Mouse (Mus musculus) midbrain, embryonic 14.5 days (tissue): Measurements from ENCODE around the gene Gm21964. TPM values are rescaled to one million over a fixed set of nuclear protein-coding genes. Genes with fewer than 3 reads are reported as not detected.

Experiments
- ATAC-seq: fragments of 200-750 bp; cut with Nextera tagmentation; 2 replicates; pipeline ENCODE4 v1.8.0; 2017; ENCODE audit warnings: moderate number of reproducible peaks, moderate library complexity; ENCODE audit not compliant: low FRiP score, low TSS enrichment
- DNase-seq: peaks from one replicate; pipeline ENCODE4 v3.0.0-alpha.2; 2015
- H3K27ac ChIP-seq: fragments of 300-500 bp; sonication (generic); replicated peaks from 2 replicates; pipeline ENCODE4 v1.5.1; 2014; ENCODE audit warnings: mild to moderate bottlenecking, low read depth, low read length, moderate library complexity
- H3K27me3 ChIP-seq: fragments of 300-500 bp; sonication (generic); 2 replicates; pipeline ENCODE4 v1.6.1; 2014; ENCODE audit warnings: low read length, control low read depth, mixed read lengths; ENCODE audit not compliant: control insufficient read depth, insufficient read depth
- H3K36me3 ChIP-seq: fragments of 300-500 bp; sonication (generic); 2 replicates; pipeline ENCODE4 v1.6.1; 2014; ENCODE audit warnings: low read length, control low read depth; ENCODE audit not compliant: control insufficient read depth, insufficient read depth
- H3K4me1 ChIP-seq: fragments of 300-500 bp; sonication (generic); 2 replicates; pipeline ENCODE4 v1.6.1; 2014; ENCODE audit warnings: mild to moderate bottlenecking, antibody characterized with exemption, low read length, control low read depth; ENCODE audit not compliant: control insufficient read depth, insufficient read depth
- H3K4me2 ChIP-seq: fragments of 300-500 bp; sonication (generic); 2 replicates; pipeline ENCODE4 v1.6.1; 2014; ENCODE audit warnings: mild to moderate bottlenecking, low read length, moderate library complexity
- H3K4me3 ChIP-seq: fragments of 300-500 bp; sonication (generic); replicated peaks from 2 replicates; pipeline ENCODE4 v1.5.1; 2014; ENCODE audit warnings: low read depth, low read length
- H3K9ac ChIP-seq: fragments of 300-500 bp; sonication (generic); replicated peaks from 2 replicates; pipeline ENCODE4 v1.6.1; 2014; ENCODE audit warnings: mild to moderate bottlenecking, low read length, moderate library complexity
- H3K9me3 ChIP-seq: fragments of 300-500 bp; sonication (generic); 2 replicates; pipeline ENCODE4 v1.6.1; 2016; ENCODE audit warnings: low read length, control low read depth, mixed read lengths; ENCODE audit not compliant: control insufficient read depth
- WGBS: fragments of 180-500 bp; shearing (Covaris S2); extraction: QIAGEN DNeasy Blood & Tissue Kit; methylation state at CpG from one replicate; pipeline ENCODE4 v1.1.7; 2014; 5-methylcytosine and 5-hydroxymethylcytosine counted together
- polyA plus RNA-seq: library from polyadenylated mRNA; unstranded; fragments of >200 nt; fragmentation: Nextera tagmentation; extraction: Ambion mirVana; gene quantifications from 2 replicates; pipeline ENCODE4 v1.2.1, GENCODE M21; 2014

Gm21964 gene
- not detected in 2 replicates for polyA plus RNA-seq

DNA sequence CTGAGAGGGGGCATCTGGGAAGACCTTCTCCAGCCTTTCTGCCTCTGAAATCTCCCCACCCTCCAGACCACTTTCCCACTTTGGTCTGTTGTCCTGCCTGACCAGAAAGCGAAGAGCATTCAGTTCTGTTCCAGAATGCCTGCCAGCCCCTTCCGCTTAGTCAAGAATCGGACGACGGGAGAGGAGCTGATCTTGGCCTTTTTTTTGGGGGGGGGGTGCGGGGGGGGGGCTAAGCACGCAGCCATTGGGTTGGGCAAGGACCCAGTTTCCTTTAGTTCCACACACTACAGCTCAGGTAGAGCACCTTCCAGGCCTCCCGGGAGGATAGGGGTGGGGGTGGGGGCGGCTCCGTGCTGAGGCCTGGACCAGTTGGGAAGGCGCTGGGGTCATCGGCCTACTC, at the start of gene Gm21964:
Gm21964 (plus strand) TSS at position 301 of the 400 bp plus-strand sequence.
- Histone ChIP-seq H3K9me3 (no peaks in the 10 kb centered on the region), H3K4me1 (no peaks in the 10 kb centered on the region), H3K36me3 (no peaks in the 10 kb centered on the region), H3K4me3 (no peak within 1 kb of the TSS), H3K27me3 (no peaks in the 10 kb centered on the region), H3K27ac (no peak within 1 kb of the TSS), H3K9ac (no peak within 1 kb of the TSS), H3K4me2 (no peak within 1 kb of the TSS)
- DNase-seq (no peak), ATAC-seq (no peak)
- 83% methylated on average over 12 of the region's 12 CpGs for whole genome bisulfite sequencing

DNA sequence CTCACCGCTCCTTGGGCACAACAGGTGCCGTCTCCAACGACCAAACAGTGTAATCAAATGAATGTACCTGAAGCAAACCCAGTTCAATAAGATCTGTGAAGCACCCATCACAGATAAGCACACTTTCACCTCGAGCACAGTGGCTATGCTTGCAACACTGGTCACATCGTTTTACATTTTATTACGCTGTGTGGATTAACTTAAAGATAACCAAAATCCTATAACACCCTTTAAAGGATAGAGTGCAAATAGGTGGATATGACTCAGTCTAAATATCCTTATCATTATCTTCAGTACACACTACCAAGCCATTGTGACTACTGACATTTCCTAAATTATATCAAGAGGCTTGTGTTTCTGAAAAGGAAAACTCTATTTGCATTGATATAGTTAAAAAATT, 49.8 kb upstream of the Gm21964 start:
- Histone ChIP-seq H3K36me3 (no peaks in the 10 kb centered on the region), H3K4me2 (no peak overlapping the region), H3K27ac (no peak overlapping the region), H3K9me3 (no peaks in the 10 kb centered on the region), H3K27me3 (no peaks in the 10 kb centered on the region), H3K9ac (no peak overlapping the region), H3K4me3 (no peak overlapping the region), H3K4me1 (no peaks in the 10 kb centered on the region)
- DNase-seq (no peak), ATAC-seq (no peak)
- 77% methylated on average over 6 of the region's 6 CpGs for WGBS

DNA sequence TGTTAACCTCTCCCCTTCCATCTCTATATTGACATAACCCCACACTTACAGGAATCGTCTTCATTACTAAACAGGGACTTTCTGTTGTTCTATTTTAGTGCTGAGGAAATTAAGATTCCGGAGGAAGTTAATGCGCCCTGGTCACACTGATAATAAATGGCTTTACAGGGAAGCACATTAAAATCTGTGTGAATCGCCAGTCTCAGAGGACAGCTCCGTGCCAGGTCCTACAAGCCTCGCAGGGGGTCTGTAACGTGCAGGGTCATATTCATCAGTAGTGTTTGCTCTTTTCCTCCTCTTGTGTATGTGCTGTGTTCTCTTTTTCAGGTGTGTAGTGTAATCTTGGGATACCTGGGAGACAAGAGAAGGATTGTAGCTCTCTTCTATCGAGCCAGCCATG, 42.8 kb upstream of the Gm21964 start:
- Histone ChIP-seq H3K27me3 (no peaks in the 10 kb centered on the region), H3K4me2 (no peak overlapping the region), H3K9me3 (no peaks in the 10 kb centered on the region), H3K4me1 (no peaks in the 10 kb centered on the region), H3K27ac (no peak overlapping the region), H3K9ac (no peak overlapping the region), H3K4me3 (no peak overlapping the region), H3K36me3 (no peaks in the 10 kb centered on the region)
- DNase-seq = no peak
- 75% methylated on average over 8 of the region's 8 CpGs for WGBS
- no peak for ATAC-seq

DNA sequence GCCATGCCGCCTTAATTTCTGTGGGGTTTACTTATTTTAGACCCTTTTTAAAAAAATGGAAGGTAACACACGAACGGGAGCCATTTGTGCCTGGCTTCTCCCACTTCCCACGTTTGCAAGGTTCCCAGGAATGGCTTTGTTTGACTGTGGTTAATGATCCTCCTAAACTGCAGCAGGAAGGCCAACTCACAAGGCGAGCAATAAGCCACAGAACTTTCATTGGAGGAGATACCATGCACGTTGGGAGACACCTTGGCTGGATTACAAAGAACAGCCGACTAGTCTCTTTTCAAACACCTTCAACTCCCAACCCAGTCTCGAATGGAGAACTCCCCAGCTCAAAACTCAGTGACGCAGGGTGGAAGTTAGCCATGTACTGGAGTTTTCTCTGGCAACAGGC, 36.8 kb upstream of the Gm21964 start:
- ATAC-seq = no peak
- Histone ChIP-seq H3K9ac (no peak overlapping the region), H3K36me3 (no peaks in the 10 kb centered on the region), H3K4me1 (no peaks in the 10 kb centered on the region), H3K4me2 (no peak overlapping the region), H3K27ac (no peak overlapping the region), H3K27me3 (no peaks in the 10 kb centered on the region), H3K4me3 (no peak overlapping the region), H3K9me3 (no peaks in the 10 kb centered on the region)
- WGBS = 83% methylated on average over 9 of the region's 9 CpGs
- DNase-seq = no peak

DNA sequence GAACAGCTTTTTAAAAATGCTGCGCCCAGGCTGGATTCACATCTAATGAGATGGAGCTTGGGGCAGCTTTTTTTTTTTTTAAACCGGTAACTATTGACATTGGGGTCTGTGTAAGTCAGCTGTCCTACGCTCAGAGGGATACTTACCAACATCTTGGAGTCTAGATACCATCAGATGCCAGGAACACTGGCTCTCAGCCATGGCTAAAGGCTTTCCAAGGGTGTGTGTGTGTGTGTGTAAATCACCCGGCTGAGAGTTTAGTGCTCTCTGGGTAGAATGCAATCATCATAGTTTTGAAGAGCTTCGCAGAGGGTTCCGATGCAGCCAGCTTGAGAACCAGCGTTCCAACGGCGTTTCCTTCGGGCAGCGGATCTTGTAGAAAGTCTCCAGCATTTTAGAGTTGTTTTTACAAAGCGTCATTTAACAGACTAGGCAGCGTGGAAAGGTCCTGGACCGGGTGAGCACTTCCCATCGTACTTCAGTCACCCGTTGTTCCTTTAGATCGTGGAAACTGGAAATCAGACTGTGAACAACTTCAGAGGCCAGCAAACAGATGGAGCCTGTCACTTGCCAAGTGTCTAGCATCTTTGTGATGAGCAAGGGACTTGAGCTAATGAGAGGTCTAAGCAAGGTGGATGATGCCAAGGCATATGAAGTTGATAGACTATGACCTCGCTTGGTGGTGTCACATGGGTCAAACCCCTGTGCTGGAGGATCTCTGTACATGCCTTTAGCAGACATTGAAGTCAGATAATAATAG, 36.2 kb upstream of the Gm21964 start:
- ATAC-seq = no peak
- H3K4me3 ChIP-seq = no peak overlapping the region
- no peaks in the 10 kb centered on the region for H3K9me3 ChIP-seq
- DNase-seq = no peak
- H3K4me2 ChIP-seq = no peak overlapping the region
- no peaks in the 10 kb centered on the region for H3K36me3 ChIP-seq
- H3K9ac ChIP-seq = no peak overlapping the region
- 94% methylated on average over 18 of the region's 18 CpGs for WGBS
- H3K4me1 ChIP-seq = no peaks in the 10 kb centered on the region
- H3K27ac ChIP-seq = no peak overlapping the region
- H3K27me3 ChIP-seq = no peaks in the 10 kb centered on the region

DNA sequence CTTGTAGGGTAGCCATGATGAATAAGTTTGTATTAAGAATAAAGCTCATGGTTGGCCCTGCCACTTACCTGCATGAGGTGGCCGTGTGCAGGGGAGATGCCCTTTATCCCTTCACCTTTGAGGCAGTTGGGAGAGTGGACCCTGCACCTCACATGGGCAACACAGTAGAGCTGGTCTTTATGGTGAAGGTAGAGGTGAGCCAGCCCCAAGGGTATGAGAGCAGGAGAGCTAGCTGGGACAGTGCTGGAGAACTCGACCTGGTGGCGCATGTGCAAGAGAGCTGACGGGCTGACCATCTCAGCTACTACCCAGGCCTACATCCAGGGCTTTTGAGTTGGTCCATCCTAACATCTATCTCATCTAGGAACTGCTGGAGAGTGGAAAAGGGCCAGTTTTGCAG, 35.3 kb upstream of the Gm21964 start:
- no peaks in the 10 kb centered on the region for H3K27me3 ChIP-seq
- no peaks in the 10 kb centered on the region for H3K4me1 ChIP-seq
- no peak overlapping the region for H3K4me3 ChIP-seq
- WGBS = 88% methylated on average over 4 of the region's 4 CpGs
- no peak overlapping the region for H3K9ac ChIP-seq
- H3K9me3 ChIP-seq = no peaks in the 10 kb centered on the region
- no peaks in the 10 kb centered on the region for H3K36me3 ChIP-seq
- no peak overlapping the region for H3K27ac ChIP-seq
- DNase-seq = no peak
- H3K4me2 ChIP-seq = no peak overlapping the region
- ATAC-seq = no peak

DNA sequence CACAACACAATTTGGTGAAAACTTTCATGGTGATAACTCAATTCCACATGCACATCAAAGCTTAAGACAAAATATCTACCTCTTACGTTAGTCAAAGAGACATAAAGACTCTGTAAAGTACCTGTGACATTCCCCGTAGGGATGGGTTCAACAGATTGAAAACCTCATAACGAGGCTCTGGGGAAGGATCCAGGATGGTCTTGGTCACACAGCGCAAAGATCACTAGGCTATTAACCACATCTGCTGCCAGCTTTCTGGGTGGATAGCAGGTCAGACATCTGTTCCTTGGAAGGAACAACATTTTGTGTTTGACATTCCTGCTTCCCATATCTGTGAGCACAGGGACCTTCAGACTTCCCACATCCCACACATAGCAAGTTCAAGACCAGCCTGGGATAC, 31.3 kb upstream of the Gm21964 start:
- DNase-seq (no peak), ATAC-seq (no peak)
- Histone ChIP-seq H3K36me3 (no peaks in the 10 kb centered on the region), H3K4me1 (no peaks in the 10 kb centered on the region), H3K9ac (no peak overlapping the region), H3K9me3 (no peaks in the 10 kb centered on the region), H3K4me2 (no peak overlapping the region), H3K27me3 (no peaks in the 10 kb centered on the region), H3K27ac (no peak overlapping the region), H3K4me3 (no peak overlapping the region)
- 82% methylated on average over 4 of the region's 4 CpGs for WGBS

DNA sequence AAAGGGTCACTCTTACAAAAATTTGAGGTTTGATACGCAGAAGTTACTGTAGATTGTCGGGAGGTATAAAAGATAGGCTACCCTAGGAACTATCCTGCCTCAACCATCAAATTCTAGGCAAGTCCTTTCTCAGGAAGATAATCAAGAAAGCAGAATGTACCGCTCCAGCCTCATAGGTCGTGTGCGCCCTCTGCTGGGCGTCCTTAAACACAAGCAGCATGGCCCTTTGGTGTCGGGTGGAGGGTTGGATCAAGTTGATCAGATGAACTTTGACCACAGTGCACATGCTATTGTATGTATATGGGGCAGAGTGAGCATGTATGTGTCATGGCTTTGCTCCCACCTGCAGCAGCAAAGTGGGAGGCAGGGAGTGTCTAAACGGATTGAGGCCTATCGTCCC, 29.4 kb upstream of the Gm21964 start:
- H3K4me3 ChIP-seq = no peak overlapping the region
- H3K36me3 ChIP-seq = no peaks in the 10 kb centered on the region
- H3K4me1 ChIP-seq = no peaks in the 10 kb centered on the region
- H3K27me3 ChIP-seq = no peaks in the 10 kb centered on the region
- no peak overlapping the region for H3K27ac ChIP-seq
- 14% methylated on average over 9 of the region's 9 CpGs for WGBS
- no peak overlapping the region for H3K9ac ChIP-seq
- no peak overlapping the region for H3K4me2 ChIP-seq
- peak; percentile 92 for DNase-seq
- ATAC-seq = no peak
- no peaks in the 10 kb centered on the region for H3K9me3 ChIP-seq

DNA sequence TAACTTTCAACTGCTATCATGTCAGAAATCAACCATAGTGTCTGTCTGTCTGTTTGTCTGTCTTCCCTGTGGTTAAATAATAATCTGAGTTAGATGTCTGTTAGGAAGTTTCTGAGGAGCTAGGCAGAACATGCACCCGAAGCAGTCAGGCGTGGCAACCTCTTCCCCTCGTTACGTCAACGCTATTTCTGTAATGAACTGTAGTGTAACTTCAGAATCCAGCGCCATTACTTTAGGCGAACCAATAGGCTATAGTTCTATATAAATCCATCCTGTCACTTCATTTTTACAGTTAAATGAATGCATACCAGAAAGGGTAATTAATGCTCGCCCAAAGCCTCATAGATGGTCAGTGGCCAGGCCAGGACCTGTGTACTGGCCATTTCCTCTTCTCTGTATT, 26.5 kb upstream of the Gm21964 start:
- Histone ChIP-seq H3K9ac (no peak overlapping the region), H3K9me3 (no peaks in the 10 kb centered on the region), H3K27ac (no peak overlapping the region), H3K4me2 (no peak overlapping the region), H3K4me3 (no peak overlapping the region), H3K4me1 (peaks cover 6% of the 10 kb centered on the region; the same call in 1 of the 2 replicates), H3K27me3 (no peaks in the 10 kb centered on the region), H3K36me3 (no peaks in the 10 kb centered on the region)
- DNase-seq (no peak), ATAC-seq (no peak)
- WGBS = 83% methylated on average over 8 of the region's 8 CpGs
